Mouse (Mus musculus): ENCODE measurements around the gene Sspo.

DNA sequence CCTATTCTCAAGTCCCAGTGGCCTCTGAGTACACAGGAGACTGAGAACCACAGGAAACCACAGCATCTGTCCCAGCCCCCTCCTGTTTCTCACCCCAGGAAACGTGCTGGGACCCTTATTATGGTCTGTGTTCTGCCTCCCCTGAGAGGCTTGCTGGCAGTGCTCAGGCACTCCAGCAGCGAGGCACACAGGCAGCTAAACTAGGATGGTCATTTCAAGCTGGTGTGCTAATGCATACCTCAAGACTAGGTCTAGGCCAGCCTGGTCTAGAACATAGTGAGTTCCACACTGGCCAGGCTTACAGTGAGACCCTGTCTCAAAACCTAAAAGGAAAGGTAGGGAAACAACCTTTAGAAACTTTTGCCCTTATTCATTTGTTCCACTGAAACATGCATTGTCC lies 27.4 kb upstream of the Sspo start:
- TF ChIP-seq GATA2 (IDR thresholded peaks at IDR 0.05; ENCODE audit: borderline replicate concordance, low read depth, low read length) = no peak
- no peak for TF ChIP-seq CTCF (IDR thresholded peaks at IDR 0.05; ENCODE audit: low read depth, low read length)
- no peak for TF ChIP-seq TAL1 (conservative IDR thresholded peaks at IDR 0.05; ENCODE audit: low read depth, low read length)

All from G1E (cell line).